Mouse (Mus musculus) erythroblast, embryonic 14.5 days (primary cell): ENCODE measurements around the gene Cttnbp2nl. TPM values are rescaled to one million over a fixed set of nuclear protein-coding genes. Genes with fewer than 3 reads are reported as not detected.

ENCODE experiments used
- H3K27me3 ChIP-seq: 2 replicates; pipeline ENCODE4 v1.6.1; 2012; ENCODE audit warnings: inconsistent platforms; ENCODE audit not compliant: control insufficient read depth
- H3K36me3 ChIP-seq: 2 replicates; pipeline ENCODE4 v1.6.1; 2012; ENCODE audit warnings: mild to moderate bottlenecking, inconsistent platforms; ENCODE audit not compliant: control insufficient read depth
- H3K4me1 ChIP-seq: 2 replicates; pipeline ENCODE4 v1.6.1; 2012; ENCODE audit warnings: inconsistent platforms; ENCODE audit not compliant: control insufficient read depth
- H3K4me3 ChIP-seq: replicated peaks from 2 replicates; pipeline ENCODE3; 2012; ENCODE audit warnings: moderate library complexity, mild to moderate bottlenecking, inconsistent platforms
- H3K9me3 ChIP-seq: 2 replicates; pipeline ENCODE4 v1.6.1; 2012; ENCODE audit warnings: low read length, inconsistent platforms, mixed read lengths; ENCODE audit not compliant: control insufficient read depth
- GATA1 ChIP-seq: IDR thresholded peaks from 2 replicates; pipeline ENCODE4 v1.6.1; 2012; ENCODE audit warnings: low read length, inconsistent platforms, mixed read lengths
- TAL1 ChIP-seq: IDR thresholded peaks from 3 replicates; pipeline ENCODE4 v1.6.1; 2012; ENCODE audit warnings: low read length, inconsistent platforms, mixed read lengths
- polyA plus RNA-seq: library from polyadenylated mRNA; stranded (reverse); fragments of >175 nt; gene quantifications from 2 replicates; pipeline ENCODE4 v1.2.3, GENCODE M21; 2012

Gene Cttnbp2nl
- polyA plus RNA-seq, 1 experiment: 0.01 TPM

DNA sequence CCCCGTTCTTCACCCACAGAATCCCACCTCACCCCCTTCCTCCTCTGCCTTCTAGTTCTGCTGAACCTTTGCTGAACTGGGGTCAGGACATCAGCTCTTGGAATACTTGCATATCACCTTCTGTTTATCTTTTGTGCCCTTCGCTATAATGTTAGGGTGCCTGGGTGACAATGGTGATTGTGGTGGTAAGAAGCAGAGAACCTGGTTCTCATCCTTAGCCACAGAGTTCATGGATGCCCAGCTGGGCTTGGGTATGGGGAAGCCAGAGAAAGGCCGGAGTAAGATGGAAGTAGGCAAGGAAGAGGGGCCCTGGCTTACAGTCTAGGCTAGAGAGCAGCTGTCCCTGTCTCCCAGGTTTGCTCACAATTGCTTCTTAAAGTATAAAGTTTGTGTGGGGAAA, 98.8 kb downstream of the Cttnbp2nl start:
- no peak overlapping the region for H3K4me3 ChIP-seq
- H3K4me1 ChIP-seq: no peaks in the 10 kb centered on the region
- H3K36me3 ChIP-seq: peaks cover 10% of the 10 kb centered on the region; the same call in 1 of the 2 replicates
- TF ChIP-seq TAL1 (no peak), GATA1 (no peak)
- H3K9me3 ChIP-seq: no peaks in the 10 kb centered on the region
- peaks cover 8% of the 10 kb centered on the region for H3K27me3 ChIP-seq

GRCm38 (mm10) chr3:104952891-104953670, 99.9 kb downstream of the Cttnbp2nl start:
- TF ChIP-seq GATA1: no peak
- TF ChIP-seq TAL1: no peak
- Histone ChIP-seq H3K4me1 (no peaks in the 10 kb centered on the region), H3K4me3 (no peak overlapping the region), H3K36me3 (peaks cover 10% of the 10 kb centered on the region; the same call in 1 of the 2 replicates), H3K9me3 (no peaks in the 10 kb centered on the region), H3K27me3 (no peaks in the 10 kb centered on the region)

Other genes starting within 250 kb of the Cttnbp2nl start
- gene Mov10, start 234.6 kb downstream of the Cttnbp2nl start, polyA plus RNA-seq: 0.85 and 1.0 TPM in 2 replicates
- 0.43 and 0.44 TPM in 2 replicates for gene St7l, start 189.1 kb downstream of the Cttnbp2nl start, polyA plus RNA-seq
- gene Capza1, start 188.6 kb downstream of the Cttnbp2nl start, polyA plus RNA-seq: 0.49 and 0.54 TPM in 2 replicates
- not detected in 2 replicates for gene Wnt2b, start 91.2 kb downstream of the Cttnbp2nl start, polyA plus RNA-seq
- not detected in 2 replicates for gene 4930564D02Rik, start 13.7 kb upstream of the Cttnbp2nl start, polyA plus RNA-seq